Mouse (Mus musculus) adrenal gland, adult (tissue): Measurements from ENCODE around the gene Sdsl.
"Not testable (repeated sequence)": the region's sequence is repeated elsewhere in the genome, so short reads cannot be mapped to it uniquely, and the experiment has no call there.

Experiments used
- DNase-seq, 2 experiments: peaks; one replicate each; pipeline ENCODE4 v3.0.0; 2022 to 2023; ENCODE audit warnings: low spot score in 1 of 2; ENCODE audit not compliant: inconsistent age in 2 of 2

The Sdsl gene

GRCm38 (mm10) chr5:120472770-120473169, at the start of gene Sdsl:
Gene Sdsl, minus strand, starts transcription at chr5:120472810.
- DNase-seq = peak in 1 of 2 experiments; percentile 74

GRCm38 (mm10) chr5:120517552-120517951, 44.9 kb upstream of the Sdsl start:
- peak; percentile 74 to 85 for DNase-seq

DNA sequence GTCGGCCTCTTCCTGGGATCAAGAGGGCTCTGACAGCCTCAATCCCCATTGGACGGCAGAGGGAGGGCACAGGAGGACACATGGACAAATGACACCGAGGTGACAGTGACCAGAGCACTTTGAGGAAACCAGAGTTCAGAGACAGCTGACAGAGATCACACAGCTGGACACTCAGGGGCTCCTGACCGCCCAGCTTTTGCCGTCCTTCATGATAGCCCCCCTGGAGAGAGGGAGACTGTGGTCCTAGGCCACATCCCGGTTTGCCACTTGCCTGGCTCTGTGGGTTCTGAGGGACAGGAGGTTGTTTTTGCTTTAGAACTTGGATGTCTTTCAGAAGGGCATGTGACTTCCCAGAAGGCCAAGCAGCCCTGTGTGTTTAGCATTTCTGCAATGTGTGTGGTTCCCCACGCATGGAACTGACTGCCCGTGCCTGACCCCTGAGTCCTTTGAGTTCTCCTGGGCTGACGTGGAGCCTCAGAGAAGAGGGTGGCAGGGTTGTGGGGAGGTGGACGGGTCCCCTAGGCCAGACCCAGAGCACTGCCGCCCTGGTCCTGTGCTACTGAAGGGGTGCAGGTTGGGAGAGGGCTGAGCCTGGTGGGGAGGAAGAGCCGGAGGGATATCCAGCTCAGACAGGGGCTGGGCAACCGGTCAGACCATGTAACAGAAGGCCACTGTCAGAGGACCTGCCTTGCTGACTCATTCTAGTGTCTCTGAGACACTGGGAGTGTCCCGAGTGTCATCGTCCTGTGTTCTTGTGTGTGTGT, 43.8 kb upstream of the Sdsl start:
- peak; percentile 61 to 83 for DNase-seq

DNA sequence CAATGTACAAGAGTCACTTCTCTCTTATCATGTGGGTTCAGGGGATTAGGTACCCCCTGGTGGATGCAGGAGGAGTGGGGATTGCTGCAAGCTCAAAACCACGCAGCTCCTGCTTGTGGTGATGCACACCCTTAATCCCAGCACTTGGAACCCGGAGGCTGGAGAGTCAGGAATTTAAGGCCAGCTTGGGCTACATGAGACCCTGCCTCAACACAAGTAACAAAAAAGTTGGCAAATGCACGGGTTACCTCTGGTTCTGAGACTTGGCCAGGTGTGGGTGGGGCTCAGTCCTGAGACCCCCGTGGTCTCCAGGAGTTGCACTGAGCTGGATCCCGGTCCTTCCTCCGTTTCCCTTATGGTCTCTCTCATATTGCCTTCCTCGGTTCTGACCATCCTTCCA, 42.8 kb upstream of the Sdsl start:
- DNase-seq = no peak

DNA sequence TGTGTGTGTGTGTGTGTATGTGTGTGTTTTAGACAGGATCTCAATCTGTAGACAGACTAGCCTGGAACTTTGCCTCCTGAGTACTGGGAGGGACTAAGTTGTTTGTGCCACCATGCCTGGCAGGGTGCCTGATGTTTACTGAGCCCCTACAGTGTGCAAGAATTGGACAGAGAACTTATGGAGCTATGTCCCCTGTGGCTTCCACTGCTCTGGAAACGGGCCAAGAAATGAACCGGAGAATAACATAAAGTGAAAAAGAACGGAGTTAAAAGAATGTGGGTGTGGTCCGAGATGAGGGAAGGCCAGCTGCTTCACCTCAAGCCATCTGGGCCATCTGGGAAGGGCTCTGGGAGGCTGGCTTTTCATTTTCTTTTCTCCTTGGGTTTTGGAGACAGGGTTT, 42.1 kb upstream of the Sdsl start:
- peak in 1 of 2 experiments; percentile 74 for DNase-seq

DNA sequence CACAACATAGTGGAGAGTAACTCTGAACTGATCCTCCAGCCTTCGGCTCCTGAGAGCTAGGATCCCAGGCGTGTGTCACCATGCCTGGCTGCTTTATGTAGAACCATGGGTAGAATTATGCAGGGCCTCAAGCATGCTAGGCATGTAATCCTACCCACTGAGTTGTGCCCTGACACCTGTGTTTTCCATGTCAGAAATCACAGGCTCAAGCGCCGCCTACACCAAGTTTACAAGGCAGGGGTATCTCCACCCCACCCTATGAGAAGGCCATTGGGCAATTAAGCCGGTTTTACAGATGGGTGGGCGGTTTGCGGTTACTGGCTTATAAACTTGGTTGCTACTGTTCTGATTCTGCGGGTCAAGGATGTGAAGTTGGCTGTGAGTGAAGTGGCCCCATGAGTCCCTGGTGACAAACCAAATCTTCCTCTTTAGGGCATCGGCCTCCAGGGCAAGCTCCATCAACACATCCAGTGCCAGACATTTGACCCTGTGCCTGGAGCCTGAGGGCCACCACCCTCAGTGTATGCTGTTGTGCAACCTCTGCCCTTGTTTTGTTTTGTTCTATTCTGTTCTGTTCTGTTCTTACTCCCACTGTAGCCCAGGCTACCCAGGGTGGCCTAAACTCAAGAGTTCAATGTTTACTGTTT, 41.5 kb upstream of the Sdsl start:
- peak in 1 of 2 experiments; percentile 86 for DNase-seq

GRCm38 (mm10) chr5:120512911-120513555, 40.4 kb upstream of the Sdsl start:
- no peak for DNase-seq

GRCm38 (mm10) chr5:120511643-120512220, 39.1 kb upstream of the Sdsl start:
- DNase-seq = peak; percentile 50 to 88

GRCm38 (mm10) chr5:120510982-120511642, 38.5 kb upstream of the Sdsl start, which contains the start of gene Slc8b1:
Gene Slc8b1, plus strand, starts transcription at chr5:120511168.
- DNase-seq = peak; percentile 97 to 99

GRCm38 (mm10) chr5:120507311-120507710, 34.7 kb upstream of the Sdsl start:
- DNase-seq = no peak

DNA sequence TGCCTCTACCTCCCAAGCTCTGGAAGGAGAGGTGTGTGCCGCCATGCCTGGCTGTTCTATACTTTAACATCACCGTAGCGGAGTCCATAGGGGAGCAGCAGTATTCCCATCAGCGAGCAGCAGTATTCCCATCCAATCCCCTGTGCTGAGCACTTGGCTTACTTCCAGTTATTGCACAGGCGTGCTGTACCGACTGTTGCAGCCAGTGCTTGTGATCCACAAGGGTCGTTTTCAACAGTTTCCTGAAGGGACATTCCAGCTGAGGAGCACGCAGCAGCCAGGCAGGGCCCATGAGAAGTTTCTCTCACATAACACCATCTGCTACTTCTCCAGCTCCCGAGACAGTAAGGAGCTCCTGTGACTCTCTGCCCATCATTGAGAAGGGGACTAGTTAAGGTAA, 33.9 kb upstream of the Sdsl start:
- DNase-seq = no peak

DNA sequence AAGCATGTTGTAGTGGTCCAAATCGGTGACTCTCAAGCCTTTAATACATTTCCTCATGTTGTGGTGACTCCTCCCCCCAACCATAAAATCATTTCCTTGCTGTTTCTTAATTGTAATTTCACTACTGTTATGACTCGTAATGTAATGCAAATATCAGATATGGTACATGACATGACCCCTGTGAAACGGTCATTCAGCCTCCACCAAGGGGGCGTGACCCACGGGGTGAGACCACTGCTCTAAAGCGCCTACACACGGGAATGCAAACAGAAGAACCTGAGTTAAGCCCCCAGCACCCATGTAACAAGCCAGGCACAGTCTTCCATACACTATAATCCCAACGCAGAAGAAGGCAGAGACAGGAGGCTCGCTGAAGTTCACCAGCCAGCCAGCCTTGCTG, 33.2 kb upstream of the Sdsl start:
- no peak for DNase-seq

DNA sequence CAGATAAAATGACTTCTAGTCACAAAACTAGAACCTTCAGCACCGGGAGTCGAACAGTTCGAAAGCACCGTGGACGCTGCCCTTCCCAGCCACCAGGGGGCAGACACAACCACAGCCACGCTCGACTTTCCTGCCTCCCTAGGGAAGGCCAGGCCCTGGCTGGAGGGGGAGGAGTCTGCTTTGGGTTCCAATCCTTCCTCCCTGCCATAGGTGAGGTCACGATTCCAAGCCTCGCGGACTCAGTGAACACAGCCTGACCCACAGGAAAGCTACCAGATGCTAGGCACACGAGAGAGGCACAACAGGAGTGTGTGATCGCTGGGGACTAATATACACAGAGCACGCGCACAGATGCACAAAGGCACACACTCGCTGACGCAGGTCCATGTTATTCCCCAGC, 32.8 kb upstream of the Sdsl start:
- DNase-seq = peak; percentile 87 to 95

DNA sequence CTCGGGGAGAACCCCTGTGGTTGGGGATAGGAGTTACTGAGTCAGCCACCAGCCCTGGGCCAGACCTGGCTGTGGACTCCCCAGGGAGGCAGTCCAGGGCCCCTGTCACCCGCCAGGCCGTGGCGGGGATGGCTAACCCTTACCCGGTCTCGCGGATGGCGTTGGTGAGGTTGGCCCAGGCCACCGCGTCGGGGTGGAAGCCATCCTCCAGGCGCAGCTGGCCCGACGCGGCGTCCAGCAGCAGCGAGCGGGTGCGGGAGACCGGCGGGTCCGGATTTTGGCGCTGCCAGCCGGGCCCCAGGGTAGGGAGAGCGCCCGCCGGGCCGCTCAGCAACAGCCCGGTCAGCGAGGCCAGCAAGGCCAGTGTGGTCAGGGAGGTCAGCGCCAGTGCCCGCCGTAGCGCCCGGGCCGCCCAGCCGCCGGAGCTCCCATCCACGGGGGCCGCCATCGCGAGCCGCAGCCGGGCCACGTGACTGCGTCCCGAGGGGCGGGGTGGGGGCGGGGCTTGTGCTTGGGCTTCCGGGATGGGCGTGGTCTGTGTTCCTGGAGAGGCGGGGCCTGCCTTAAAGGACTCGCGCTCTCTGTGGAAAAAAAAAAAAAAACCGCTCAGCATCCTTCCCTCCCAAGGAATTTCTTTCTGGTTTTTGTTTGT, 30.7 kb upstream of the Sdsl start, which contains the start of gene Plbd2:
Plbd2 (minus strand) TSS at position 482 of the 652 bp plus-strand sequence.
- DNase-seq = peak; percentile 84 to 93

GRCm38 (mm10) chr5:120502675-120503143, 30.1 kb upstream of the Sdsl start:
- no peak for DNase-seq

GRCm38 (mm10) chr5:120502147-120502621, 29.6 kb upstream of the Sdsl start:
- DNase-seq = no peak

GRCm38 (mm10) chr5:120500609-120501008, 28.0 kb upstream of the Sdsl start:
- not testable (repeated sequence) for DNase-seq

DNA sequence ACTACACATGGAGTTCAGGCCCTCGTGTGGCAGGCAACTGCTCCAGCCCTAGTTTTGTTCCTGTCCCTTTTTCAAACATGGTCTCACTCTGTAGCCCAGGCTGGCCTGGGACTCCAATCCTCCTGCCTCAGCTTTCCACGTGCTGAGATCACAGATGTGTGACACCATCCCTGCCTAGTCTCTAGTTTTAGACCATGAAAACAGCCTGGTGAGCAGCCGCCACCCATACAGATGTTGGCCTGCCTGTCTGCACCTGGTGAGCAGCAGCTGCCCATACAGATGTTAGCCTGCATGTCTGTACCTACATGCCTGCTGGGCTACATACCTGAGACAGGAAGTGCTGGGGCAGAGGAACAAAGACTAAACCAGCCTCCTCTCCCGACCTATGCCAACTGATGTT, 26.6 kb upstream of the Sdsl start:
- DNase-seq = no peak

DNA sequence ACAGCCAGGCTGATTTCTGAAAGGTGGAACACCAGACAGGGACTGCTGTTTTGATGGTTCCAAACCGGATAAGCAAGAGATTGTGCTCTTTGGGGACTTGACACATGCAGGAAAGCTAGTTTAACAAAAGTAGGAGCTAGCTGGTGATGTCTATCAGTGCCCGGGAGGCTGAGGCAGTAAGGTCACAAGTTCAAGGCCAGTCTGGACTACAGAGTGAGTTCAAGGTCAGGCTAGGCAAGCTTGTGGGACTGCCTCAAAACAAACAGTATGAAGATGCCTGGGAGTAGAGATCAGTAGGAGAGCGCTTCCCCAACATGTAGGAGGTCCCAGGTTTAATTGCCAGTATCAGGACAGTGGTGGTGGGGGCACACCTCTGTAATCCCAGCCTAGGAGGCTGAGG, 24.5 kb upstream of the Sdsl start:
- no peak for DNase-seq

GRCm38 (mm10) chr5:120495703-120496226, 23.2 kb upstream of the Sdsl start:
- DNase-seq = no peak
